Mouse (Mus musculus): ENCODE measurements around the gene Lamb1.

DNA sequence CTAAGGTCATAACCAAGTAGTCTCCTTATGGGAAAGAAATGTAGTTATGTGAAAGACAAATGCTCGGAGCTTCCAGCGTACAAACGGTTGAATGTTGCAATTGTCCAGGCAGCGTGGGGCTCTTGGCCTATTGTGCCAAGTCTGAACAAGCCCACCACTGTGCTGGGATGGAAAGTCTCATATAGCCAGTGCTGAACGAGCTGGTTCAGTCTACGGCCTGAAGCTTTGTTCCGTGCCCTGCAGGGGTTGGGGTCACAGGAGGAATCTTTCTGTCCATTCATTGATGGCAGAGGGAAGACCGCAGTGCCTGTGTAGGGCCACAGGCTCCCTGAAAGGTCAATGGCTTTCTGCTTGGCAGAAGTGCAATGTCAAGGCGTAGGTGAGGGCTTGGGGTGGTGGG, 45.7 kb downstream of the Lamb1 start:
- TF ChIP-seq CTCF (IDR thresholded peaks at IDR 0.05; ENCODE audit: low read depth), result no peak
- no peak for TF ChIP-seq EP300 (optimal IDR thresholded peaks at IDR 0.05)

Data from stomach, postnatal 0 days (tissue).